Mouse (Mus musculus) gastrocnemius, postnatal 10 days (tissue): ENCODE measurements around the gene Tbc1d22a. TPM values are rescaled to one million over a fixed set of nuclear protein-coding genes. Genes with fewer than 3 reads are reported as not detected.

ENCODE experiments used
- DNase-seq: peaks from one replicate; pipeline ENCODE4 v3.0.0; 2021; ENCODE audit warnings: mixed read lengths
- total RNA-seq, 2 experiments: library from RNA; stranded (reverse); gene quantifications; 2 replicates each; pipeline ENCODE4 v1.2.3; 2021

Tbc1d22a gene
- total RNA-seq, 2 experiments from 2014 or later: 12.2 to 15.3 TPM

DNA sequence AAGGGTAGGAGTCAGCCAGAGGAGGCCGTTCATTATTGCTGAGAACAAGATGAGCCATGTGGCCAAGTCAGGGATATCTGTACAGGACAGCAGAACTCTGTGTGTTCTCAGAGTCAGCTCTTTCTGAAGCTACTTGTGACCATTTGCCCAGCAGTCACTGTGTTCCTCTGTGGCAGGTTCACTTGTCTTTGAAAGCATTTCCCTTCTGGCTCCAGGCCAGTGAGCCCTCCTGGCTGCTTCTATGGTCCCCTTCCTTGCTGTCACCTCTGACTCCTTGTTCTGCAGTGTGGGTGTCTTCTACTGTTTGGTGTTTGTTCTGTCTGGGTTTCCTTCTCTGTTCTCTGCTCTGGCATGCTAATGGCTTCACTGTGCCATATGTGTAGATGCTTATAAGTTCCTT, 121.5 kb downstream of the Tbc1d22a start:
- DNase-seq: no peak

- DNase-seq: no peak
These were observed 123.5 kb downstream of the Tbc1d22a start for GRCm38 (mm10) chr15:86337726-86338125.

DNA sequence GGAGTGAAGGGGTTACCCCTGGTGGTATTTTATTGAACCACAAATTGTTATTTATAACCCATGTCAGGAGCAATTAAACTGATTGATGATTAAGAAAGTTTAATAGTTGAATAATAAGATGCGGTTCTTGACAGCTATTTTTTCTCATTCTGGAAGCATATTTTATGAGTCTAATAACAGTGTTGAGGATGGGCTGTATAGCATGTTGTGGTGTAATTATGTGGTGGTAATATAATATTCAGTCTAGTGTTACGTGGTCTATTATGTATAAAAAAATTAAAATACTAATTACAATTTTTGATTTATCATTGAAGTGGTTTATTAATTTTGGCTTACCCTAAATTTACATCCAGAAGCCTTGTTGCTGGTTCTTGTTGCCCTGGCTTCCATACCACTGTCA, 125.5 kb downstream of the Tbc1d22a start:
- DNase-seq: no peak

DNA sequence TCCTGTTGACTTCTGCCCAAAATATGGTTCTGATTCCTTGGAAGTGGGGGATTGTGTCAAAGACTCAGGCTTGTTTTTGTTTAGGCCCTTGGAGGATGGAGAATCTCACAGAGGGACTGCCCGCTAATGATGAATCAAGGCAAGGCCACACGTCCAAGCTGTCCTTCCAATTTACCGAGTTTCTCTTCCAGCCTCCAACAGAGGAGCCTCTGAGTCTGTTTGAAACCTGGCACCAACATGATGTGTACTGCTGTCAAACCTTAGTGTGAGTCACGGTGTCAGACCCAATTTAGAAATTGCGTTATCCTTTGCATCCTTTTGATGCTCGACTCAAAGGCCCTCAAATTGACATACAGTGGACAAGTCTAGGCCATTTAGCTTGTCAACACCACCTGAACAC, 126.5 kb downstream of the Tbc1d22a start:
- DNase-seq: no peak

DNA sequence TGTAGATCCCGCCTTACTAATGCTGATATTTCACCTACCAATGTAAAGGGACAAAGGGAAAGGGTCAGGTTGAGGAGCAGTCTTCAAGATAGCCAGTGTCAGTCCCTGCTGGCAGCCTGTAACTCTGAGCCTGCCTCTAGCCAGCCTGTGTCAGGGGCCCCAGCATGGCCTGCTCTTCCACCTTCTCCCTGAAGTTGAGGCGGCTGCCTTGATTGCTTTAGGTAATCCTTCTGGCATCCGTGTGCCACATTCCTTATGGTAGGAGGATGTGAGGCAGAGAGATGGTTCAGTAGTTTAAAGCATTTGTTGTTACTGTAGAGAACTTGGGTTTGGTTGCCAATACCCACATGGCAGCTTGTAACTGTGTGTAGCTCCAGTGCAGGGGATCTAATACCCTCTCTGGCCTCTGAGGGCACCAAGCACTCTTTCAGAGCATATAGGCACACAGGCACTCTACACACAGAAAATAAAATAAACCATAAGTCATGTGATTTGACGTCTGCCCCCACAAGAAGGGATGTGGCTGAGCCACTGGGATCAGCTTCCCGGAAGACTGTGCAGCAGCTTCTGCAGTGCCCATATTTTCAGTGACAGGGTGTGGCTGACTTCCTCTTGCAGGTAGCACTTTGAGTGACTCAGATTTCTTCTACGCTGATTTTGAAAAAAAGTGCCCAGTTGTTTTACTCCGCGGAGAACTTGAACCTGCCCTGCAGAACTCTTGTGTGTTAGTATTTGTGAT, 128.5 kb downstream of the Tbc1d22a start:
- no peak for DNase-seq

DNA sequence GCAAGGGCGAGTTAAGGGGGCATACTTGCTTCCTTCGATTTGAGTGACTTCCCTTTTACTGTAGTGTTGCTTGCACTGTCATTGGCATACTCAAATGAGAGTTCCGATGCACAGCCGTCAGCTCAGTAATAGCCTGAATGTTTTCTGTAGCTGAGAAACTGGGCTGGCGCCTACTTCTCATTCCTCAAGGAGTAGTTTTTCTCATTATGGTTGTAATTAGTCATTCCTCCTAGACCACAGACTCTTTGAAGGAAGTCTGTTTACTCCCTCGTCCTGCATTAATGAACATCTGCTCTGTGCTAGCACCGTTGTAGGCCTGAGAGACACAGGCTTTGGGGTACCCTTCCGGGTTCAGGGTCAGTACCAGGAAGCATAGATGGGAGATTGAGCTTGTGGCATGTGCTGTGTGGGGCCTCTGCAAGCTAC, 130.7 kb downstream of the Tbc1d22a start:
- DNase-seq: no peak

DNA sequence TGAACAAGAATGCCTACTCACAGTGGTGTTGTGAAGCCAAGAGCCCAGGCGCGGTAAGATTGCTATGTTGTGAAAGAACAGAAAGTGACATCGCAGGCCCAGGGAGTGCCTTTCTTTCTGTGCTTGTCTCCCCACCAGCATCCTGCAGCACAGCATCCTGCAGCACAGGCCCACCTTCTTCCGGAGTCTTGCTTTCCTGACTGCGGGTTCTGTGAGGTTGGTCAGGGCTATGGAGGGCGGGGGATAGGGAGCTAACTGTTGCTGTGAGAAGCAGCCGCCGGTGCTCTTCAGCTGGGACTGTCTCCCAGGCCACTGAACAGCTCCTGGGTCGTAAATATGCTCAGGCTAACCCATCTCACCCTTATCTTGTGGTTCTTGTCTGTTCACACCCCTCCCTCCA, 131.6 kb downstream of the Tbc1d22a start:
- DNase-seq: no peak

GRCm38 (mm10) chr15:86346606-86347005, 132.3 kb downstream of the Tbc1d22a start:
- no peak for DNase-seq

- DNase-seq: no peak
These were observed 140.7 kb downstream of the Tbc1d22a start for GRCm38 (mm10) chr15:86354932-86355331.

DNA sequence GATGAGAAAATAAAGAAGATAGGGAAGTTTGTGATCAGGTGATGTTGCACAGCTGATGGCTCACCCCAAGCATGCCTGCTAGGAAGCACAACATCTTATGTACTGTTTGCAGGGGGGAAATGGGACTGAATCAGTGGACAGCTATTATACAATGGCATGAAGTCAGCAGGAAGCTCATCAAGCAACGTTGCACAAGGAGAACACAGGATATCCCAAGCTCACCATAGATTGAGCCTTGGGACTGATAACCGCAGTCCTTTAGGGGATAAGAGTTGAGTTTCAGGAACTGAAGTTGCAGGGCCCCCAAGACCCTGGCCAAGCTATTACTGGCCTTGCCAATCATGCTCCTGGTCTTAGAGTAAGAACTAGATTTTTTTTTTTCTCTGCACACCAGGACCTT, 141.6 kb downstream of the Tbc1d22a start:
- no peak for DNase-seq

- no peak for DNase-seq
These were observed 146.1 kb downstream of the Tbc1d22a start for GRCm38 (mm10) chr15:86360376-86360775.

DNA sequence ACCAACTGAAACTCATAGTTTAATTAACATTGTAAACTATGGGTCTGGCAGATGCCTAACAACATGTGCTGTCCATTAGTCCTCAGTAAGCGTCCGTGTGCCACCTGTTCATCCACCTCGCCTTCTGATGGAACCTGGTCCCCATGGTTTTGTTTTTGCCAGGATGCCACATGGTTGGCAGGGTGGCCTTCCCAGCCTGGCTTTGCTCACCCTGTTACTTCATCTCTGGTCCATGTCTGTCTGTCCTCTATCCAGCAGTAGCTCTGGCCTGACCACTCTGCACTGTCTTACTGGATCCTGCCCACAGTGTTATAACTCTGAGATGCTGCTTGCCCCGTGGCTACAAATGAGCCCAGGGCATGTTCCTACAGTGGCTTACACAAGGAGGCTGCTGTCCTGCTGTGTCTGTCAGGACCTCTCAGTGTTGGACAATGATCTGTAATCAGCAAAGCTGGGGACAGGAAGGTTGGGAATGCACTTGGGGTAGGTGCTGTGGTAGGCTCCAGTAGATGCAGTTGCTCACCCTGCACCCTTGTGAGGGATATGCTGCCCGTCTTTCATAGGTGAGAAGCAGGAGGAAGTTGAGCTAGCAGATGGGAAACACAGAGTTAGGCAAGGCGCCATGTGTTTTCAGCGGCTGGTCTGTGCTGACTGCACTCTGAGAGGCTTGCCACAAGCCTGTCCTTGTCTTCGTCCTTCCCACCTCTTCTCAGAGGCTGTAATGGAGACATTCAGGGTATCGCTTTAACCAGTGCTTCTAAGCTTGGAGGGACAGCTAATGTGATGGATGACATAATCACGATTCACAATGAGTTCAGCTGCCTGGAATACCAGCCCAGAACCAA, 148.3 kb downstream of the Tbc1d22a start:
- DNase-seq: no peak

DNA sequence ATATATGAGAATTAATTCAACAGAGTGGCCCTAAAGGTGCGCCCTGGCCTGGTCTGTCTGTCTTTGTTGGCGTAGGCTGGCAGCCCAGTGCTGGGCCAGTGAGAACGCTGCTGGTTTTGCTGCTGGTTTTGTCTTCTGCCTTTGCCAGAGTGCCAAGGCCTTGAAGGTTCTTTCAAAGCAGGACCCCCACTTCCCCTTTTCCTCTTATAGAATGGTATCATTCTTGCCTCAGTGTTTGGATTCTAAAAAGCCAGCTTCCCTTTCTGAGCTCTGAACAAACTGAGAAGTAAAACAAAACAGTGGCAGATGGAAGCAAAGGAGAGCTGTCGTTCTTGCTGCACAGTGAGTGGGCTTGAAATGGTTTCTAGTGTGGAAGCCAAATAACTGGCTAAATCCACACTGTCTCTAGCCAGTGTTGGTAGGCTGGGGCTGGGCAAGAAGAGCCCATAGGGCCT, 149.6 kb downstream of the Tbc1d22a start:
- DNase-seq: no peak

DNA sequence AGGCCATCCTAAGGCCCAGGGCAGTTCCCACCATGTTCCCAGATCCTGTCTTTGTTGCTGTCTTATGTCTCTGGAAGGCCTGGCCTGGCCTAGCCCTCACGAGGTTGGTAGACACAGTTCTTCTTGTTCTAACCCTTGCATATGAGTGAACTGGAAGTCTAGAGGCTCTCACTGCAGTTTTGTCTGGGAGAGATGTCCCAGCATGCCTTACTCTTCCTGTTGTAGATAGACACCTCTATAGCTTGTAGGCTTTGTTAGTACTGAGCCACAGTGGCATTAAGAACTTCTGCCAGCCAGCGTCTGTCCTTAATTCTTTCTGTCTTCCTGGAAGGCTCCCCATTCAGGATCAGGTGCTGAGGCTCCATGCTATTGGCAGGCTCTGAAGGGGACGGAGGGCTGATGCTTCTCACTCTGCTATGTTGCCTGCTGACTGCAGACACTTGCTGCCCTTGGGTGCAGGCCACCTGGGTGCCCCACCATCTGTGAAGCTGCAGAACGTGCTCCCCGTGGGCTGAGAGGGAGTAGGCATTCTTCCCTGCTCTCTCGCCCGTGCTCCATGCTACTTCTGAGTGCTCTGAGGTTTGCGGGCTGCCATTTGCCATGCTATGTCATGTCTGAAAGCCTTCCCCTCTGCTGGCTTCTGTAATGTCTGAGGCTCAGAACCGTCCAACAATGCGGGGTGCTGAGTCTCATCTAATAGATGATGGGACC, 150.8 kb downstream of the Tbc1d22a start:
- no peak for DNase-seq

GRCm38 (mm10) chr15:86366726-86367125, 152.5 kb downstream of the Tbc1d22a start:
- no peak for DNase-seq

DNA sequence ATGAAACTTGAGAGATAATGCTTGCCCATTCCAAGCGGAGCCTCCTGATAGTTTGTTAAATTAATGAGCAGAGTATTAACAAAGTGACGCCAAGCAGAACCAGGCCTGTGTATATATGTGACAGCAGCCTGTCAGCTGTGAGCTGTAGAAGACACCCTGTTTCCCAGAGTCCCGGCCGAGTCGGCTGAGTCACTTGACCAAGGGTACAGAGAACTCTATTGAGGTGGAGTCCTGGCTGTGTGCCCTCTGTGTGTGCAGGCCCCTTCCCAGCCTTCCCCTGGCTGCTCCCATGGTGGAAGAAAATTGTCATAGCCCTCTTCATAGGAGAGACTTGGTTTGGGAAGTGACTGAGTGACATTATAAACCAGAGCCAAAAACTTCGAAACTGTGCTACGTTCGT, 153.0 kb downstream of the Tbc1d22a start:
- DNase-seq: no peak

- DNase-seq: no peak
These were observed 156.6 kb downstream of the Tbc1d22a start for GRCm38 (mm10) chr15:86370846-86371245.

GRCm38 (mm10) chr15:86375262-86375661, 161.0 kb downstream of the Tbc1d22a start:
- DNase-seq: no peak

GRCm38 (mm10) chr15:86375860-86376394, 161.7 kb downstream of the Tbc1d22a start:
- no peak for DNase-seq

DNA sequence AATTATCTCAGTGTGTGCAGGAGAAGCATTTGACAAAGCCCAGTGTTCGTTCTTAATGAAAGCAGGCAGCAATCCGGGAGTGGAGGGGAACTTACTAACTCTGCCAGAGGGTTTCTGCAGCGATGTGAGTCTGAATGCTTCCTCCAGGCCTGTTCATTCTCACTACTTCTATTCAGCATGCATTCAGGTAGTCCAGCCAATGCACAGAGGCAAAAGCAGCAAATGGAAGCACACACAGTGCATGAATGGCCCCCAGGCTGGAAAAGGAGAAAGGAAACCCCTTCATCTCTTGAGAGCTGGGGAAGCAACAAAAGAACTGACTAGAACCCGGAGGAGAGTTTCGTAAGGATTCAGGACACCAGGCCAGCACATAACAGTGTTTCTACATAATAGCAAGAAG, 169.0 kb downstream of the Tbc1d22a start:
- DNase-seq: no peak

DNA sequence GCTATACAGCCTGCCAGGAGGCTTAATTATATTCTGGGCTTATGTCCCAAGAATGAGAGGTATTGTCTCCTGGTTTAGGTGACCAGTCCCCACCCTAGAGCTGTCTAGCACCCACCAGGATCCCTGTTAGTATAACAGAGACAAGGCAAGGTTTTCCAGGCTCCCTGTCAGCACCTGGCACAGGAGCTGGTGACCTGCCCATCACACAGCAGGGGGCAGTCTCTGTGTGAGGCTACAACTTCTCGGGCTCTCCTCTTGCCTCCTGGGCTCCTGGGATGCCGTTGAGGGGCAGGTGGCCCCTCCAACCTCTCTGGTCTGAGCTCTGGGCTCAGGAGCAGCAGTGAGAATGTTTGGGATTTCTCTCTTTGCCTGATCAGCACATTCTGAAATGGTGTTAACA, 171.2 kb downstream of the Tbc1d22a start:
- DNase-seq: no peak

DNA sequence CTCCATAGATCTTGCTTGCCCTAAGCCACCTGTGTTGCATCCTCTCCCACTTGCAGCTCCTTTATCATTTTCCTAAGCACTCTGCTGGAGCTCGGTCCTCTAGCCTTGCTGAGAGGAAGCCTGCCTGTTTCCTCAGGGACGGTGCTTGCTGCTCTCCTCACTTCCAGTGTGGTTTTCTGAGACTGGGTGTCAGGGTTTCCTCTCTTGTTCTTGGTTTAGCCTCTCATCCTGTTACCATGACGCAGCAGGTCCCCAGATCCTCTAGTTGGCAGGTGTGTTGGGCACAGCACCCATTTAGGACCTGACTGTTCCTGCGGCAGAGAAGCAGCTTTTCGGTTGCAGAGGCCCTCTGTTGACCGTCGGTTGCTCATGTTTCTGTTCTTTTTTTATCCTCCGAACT, 172.1 kb downstream of the Tbc1d22a start:
- DNase-seq: no peak

GRCm38 (mm10) chr15:86388597-86388996, 174.3 kb downstream of the Tbc1d22a start:
- DNase-seq: no peak
